Comparison of ENCODE assay signal across 12 mouse cellular contexts in the genomic region with DNA sequence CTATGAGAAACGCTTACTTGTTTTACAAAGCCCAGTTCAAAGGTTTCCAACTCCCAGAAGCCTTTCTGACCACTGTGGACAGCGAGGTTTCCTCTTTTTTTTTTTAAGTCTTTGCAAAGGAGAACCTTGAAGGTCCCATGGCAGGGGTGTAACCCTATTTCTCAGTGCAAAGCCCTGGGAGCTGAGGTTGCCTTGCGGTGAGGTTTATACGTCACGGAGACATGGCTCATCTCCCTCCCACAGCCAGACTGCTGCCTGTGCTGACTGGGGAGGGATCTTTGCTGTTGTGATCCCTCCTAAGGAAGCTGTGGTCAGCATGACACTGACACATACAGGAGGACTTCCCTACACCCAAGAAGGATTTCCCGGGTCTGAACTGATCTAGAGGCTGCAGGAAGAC. TPM values are rescaled to one million over a fixed set of nuclear protein-coding genes. Genes with fewer than 3 reads are reported as not detected.
A peak's percentile ranks its signal among the peaks of the same experiment; 100 is the strongest.
DNase-seq lines count a peak whose midpoint lies in the region; ATAC-seq and TF ChIP-seq lines count a peak whose summit lies in the region.
"Had no signal": no experiment of that assay in that cellular context is flagged by ENCODE, and none has a peak within 500 bp of the region (broad histone marks: within the 10 kb centered on the region; RNA-seq: fewer than 3 reads in every experiment).

No protein-coding gene starts in this region.

- no peak for DNase-seq in heart, adult 8-10 months (ENCODE audit: low spot score)
- peak; percentile 47 to 56 for DNase-seq in spleen, adult 2 months (ENCODE audit: low read depth in 1 of 2, low spot score in 2 of 2)
- DNase-seq in spleen, adult 12 weeks (ENCODE audit: low spot score) = no peak
- peak; percentile 52 for DNase-seq in naive thymus-derived CD4-positive, alpha-beta T cell, adult 2 months (ENCODE audit: low read depth)
- no peak for DNase-seq in adrenal gland, postnatal 10 days
- DNase-seq in urinary bladder, postnatal 4 days (ENCODE audit: low spot score in 2 of 2) = no peak
- DNase-seq: adrenal gland, postnatal 36 days had no signal

- ATAC-seq in heart, embryonic 12.5 days (ENCODE audit: insufficient number of reproducible peaks, low FRiP score) = no peak
- ATAC-seq in hematopoietic stem cell, adult 5-6 weeks (replicated peaks in 1 of 2; ENCODE audit: insufficient read depth in 1 of 2, low FRiP score in 2 of 2, low TSS enrichment in 1 of 2, low read depth in 1 of 2, poor library complexity in 2 of 2, severe bottlenecking in 2 of 2) = peak; percentile 93 to 94
- ATAC-seq: intestine, embryonic 15.5 days had no signal

- TF ChIP-seq CTCF in spleen, adult 2 months (IDR thresholded peaks at IDR 0.05; ENCODE audit: extremely low read depth, insufficient read depth, insufficient read length, insufficient replicate concordance) = no peak

- peaks cover 63% of the 10 kb centered on the region for H3K4me1 ChIP-seq in heart, embryonic 12.5 days (replicated peaks)
- H3K4me1 ChIP-seq in spleen, adult 2 months (ENCODE audit: control insufficient read depth, insufficient read depth, insufficient read length) = peaks cover 8% of the 10 kb centered on the region; the same call in 1 of the 2 replicates

- TF ChIP-seq POLR2A in spleen, adult 2 months (IDR thresholded peaks at IDR 0.05; ENCODE audit: low read depth, low read length) = no peak

- peak overlapping the region; percentile 12; the same call in 1 of the 2 replicates for H3K27ac ChIP-seq in heart, embryonic 12.5 days (ENCODE audit: poor library complexity, severe bottlenecking)
- 0 out of 2 replicates have a peak overlapping the region, but pooled peaks have one; percentile 22 for H3K27ac ChIP-seq in spleen, adult 2 months (ENCODE audit: insufficient read depth, low read length)
- H3K27ac ChIP-seq: intestine, embryonic 15.5 days; neural tube, embryonic 13.5 days had no signal

- 72% methylated on average over 6 of the region's 6 CpGs for WGBS in heart, embryonic 12.5 days
- 14% methylated on average over 6 of the region's 6 CpGs for WGBS in spleen, adult 2 months

- no peaks in the 10 kb centered on the region for H3K27me3 ChIP-seq in heart, embryonic 12.5 days (replicated peaks)
- H3K27me3 ChIP-seq in spleen, adult 2 months (ENCODE audit: control insufficient read depth, insufficient read depth, low read length) = no peaks in the 10 kb centered on the region
- H3K27me3 ChIP-seq: intestine, embryonic 15.5 days; neural tube, embryonic 13.5 days had no signal

- H3K9ac ChIP-seq in heart, embryonic 12.5 days = 0 out of 2 replicates have a peak overlapping the region, but pooled peaks have one; percentile 11
- H3K9ac ChIP-seq: intestine, embryonic 15.5 days; neural tube, embryonic 13.5 days had no signal

- no peak overlapping the region for H3K4me2 ChIP-seq in heart, embryonic 12.5 days
- H3K4me2 ChIP-seq: intestine, embryonic 15.5 days; neural tube, embryonic 13.5 days had no signal

- H3K9me3 ChIP-seq in heart, embryonic 12.5 days (replicated peaks) = no peaks in the 10 kb centered on the region
- H3K9me3 ChIP-seq: intestine, embryonic 15.5 days; neural tube, embryonic 13.5 days had no signal

- peaks cover 95% of the 10 kb centered on the region for H3K36me3 ChIP-seq in heart, embryonic 12.5 days
- no peaks in the 10 kb centered on the region for H3K36me3 ChIP-seq in spleen, adult 2 months (ENCODE audit: control insufficient read depth, insufficient read depth, low read length)
- H3K36me3 ChIP-seq: neural tube, embryonic 13.5 days had no signal

- no peak overlapping the region for H3K4me3 ChIP-seq in heart, embryonic 12.5 days
- H3K4me3 ChIP-seq in spleen, adult 2 months (ENCODE audit: extremely low read depth, insufficient read depth, insufficient read length) = no peak overlapping the region
- H3K4me3 ChIP-seq: erythroblast, embryonic 14.5 days; intestine, embryonic 15.5 days; neural tube, embryonic 13.5 days had no signal

RNA-seq across cellular contexts. Expression of a gene that starts 13.2 kb away (rescaled TPM):
- polyA plus RNA-seq in heart, embryonic 12.5 days (2016; fragmentation: Nextera tagmentation; extraction: Ambion mirVana) = 227 and 231 TPM in 2 replicates
- total RNA-seq in heart, adult 8-10 months (2022) = 100 to 1,000 TPM; 211 to 296 (median 238) TPM
- polyA plus RNA-seq in spleen, adult 2 months (2012; rRNA removed) = 53.3 and 66.9 TPM in 2 replicates
- total RNA-seq in hematopoietic stem cell, adult 5-6 weeks (2017) = 17.9 and 19.4 TPM in 2 replicates
- total RNA-seq in adrenal gland, postnatal 10 days (2021) = 10 to 100 TPM; 77.2 to 80.0 TPM

Comparison
In these comparisons a context has a peak if more than half of its experiments do, and no peak if none do; other contexts are left out.
1. DNase-seq: peak in spleen, adult 2 months (2 of 2) and naive thymus-derived CD4-positive, alpha-beta T cell, adult 2 months (single experiment); none in heart, adult 8-10 months (single experiment), spleen, adult 12 weeks (single experiment), adrenal gland, postnatal 10 days (single experiment) and urinary bladder, postnatal 4 days (0 of 2).